Comparison of ENCODE assay signal across 9 mouse cellular contexts in the genomic region with DNA sequence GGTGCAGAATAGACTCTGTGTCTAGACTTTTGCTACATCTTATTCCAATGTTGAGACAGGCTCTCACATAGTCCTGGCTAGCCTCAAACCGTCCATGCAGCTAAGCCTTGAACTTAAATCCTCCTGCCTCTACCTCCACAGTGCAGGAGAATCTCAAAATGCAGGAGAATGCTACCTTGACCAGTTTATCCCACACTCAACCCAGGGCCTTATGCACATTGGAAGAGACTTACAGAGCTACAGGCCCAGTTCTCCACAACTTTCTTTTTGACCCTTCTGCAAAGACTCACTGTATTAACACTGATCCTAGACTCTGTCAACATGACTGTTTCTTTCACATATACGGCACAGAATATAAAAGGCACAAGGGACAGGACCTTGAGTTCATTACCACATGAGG. TPM values are rescaled to one million over a fixed set of nuclear protein-coding genes. Genes with fewer than 3 reads are reported as not detected.
DNase-seq lines count a peak whose midpoint lies in the region; ATAC-seq and TF ChIP-seq lines count a peak whose summit lies in the region.
"Had no signal": no experiment of that assay in that cellular context is flagged by ENCODE, and none has a peak within 500 bp of the region (broad histone marks: within the 10 kb centered on the region; RNA-seq: fewer than 3 reads in every experiment).

No protein-coding gene starts in this region.

- 65% methylated on average over 2 of the region's 2 CpGs for WGBS in heart, embryonic 10.5 days
- WGBS in heart, postnatal 0 days, result 26% methylated on average over 2 of the region's 2 CpGs
- WGBS in liver, embryonic 15.5 days (ENCODE audit: insufficient replicate concordance), result 54% methylated on average over 2 of the region's 2 CpGs

- ATAC-seq in heart, postnatal 0 days (ENCODE audit: insufficient read depth, low read depth), result no peak
- no peak for ATAC-seq in liver, embryonic 15.5 days (ENCODE audit: insufficient read depth)

- TF ChIP-seq POLR2A in bone marrow macrophage, adult 2 months (IDR thresholded peaks at IDR 0.05; ENCODE audit: borderline replicate concordance, low read depth, low read length), result no peak

- TF ChIP-seq CTCF in bone marrow macrophage, adult 2 months (IDR thresholded peaks at IDR 0.05; ENCODE audit: low read depth, low read length), result no peak
- no peak for TF ChIP-seq CTCF in heart, postnatal 0 days (IDR thresholded peaks at IDR 0.05; ENCODE audit: low read depth)

- H3K9me3 ChIP-seq in heart, embryonic 10.5 days, result no peaks in the 10 kb centered on the region
- H3K9me3 ChIP-seq in heart, postnatal 0 days (replicated peaks; ENCODE audit: control insufficient read depth, low read length), result no peaks in the 10 kb centered on the region
- H3K9me3 ChIP-seq in liver, embryonic 15.5 days (replicated peaks), result no peaks in the 10 kb centered on the region

- no peaks in the 10 kb centered on the region for H3K27me3 ChIP-seq in heart, embryonic 10.5 days (ENCODE audit: insufficient read depth, poor library complexity, severe bottlenecking)
- no peaks in the 10 kb centered on the region for H3K27me3 ChIP-seq in heart, postnatal 0 days (ENCODE audit: control insufficient read depth, insufficient read depth, low read length)
- no peaks in the 10 kb centered on the region for H3K27me3 ChIP-seq in liver, embryonic 15.5 days

- H3K4me1 ChIP-seq in heart, embryonic 10.5 days, result peaks cover 52% of the 10 kb centered on the region
- H3K4me1 ChIP-seq in bone marrow macrophage, adult 2 months (ENCODE audit: control insufficient read depth, insufficient read depth, low read length), result peaks cover 38% of the 10 kb centered on the region
- peaks cover 45% of the 10 kb centered on the region for H3K4me1 ChIP-seq in heart, postnatal 0 days (ENCODE audit: control insufficient read depth, insufficient read depth)
- H3K4me1 ChIP-seq in liver, embryonic 15.5 days (replicated peaks), result peaks cover 60% of the 10 kb centered on the region

- H3K9ac ChIP-seq in heart, postnatal 0 days (replicated peaks; ENCODE audit: low read depth, low read length), result peak overlapping the region; percentile 28; the same call in 1 of the 2 replicates
- no peak overlapping the region for H3K9ac ChIP-seq in liver, embryonic 15.5 days

- intact Hi-C loops in heart, postnatal 36 days (cut with DNase I), result loop anchor here (2.0 to 5.0 kb wide), 3 partner anchors 36 to 80 kb away; no protein-coding TSS in a partner anchor

- no peak for TF ChIP-seq EP300 in heart, postnatal 0 days (IDR thresholded peaks at IDR 0.05; ENCODE audit: low read depth)

- H3K4me2 ChIP-seq in heart, postnatal 0 days (ENCODE audit: low read depth, low read length), result peak overlapping the region; percentile 94
- H3K4me2 ChIP-seq in liver, embryonic 15.5 days, result peak overlapping the region; percentile 99

- H3K27ac ChIP-seq in heart, embryonic 10.5 days, result 0 out of 2 replicates have a peak overlapping the region, but pooled peaks have one; percentile 10
- H3K27ac ChIP-seq in bone marrow macrophage, adult 2 months (ENCODE audit: insufficient read depth, low read depth, low read length), result peak overlapping the region; percentile 48
- H3K27ac ChIP-seq in heart, postnatal 0 days (ENCODE audit: low read depth), result peak overlapping the region; percentile 90
- H3K27ac ChIP-seq in liver, embryonic 15.5 days (replicated peaks), result 0 out of 2 replicates have a peak overlapping the region, but pooled peaks have one; percentile 24

- peaks cover 2% of the 10 kb centered on the region; the same call in 1 of the 2 replicates for H3K36me3 ChIP-seq in heart, embryonic 10.5 days
- peaks cover 9% of the 10 kb centered on the region; the same call in 1 of the 2 replicates for H3K36me3 ChIP-seq in heart, postnatal 0 days (replicated peaks; ENCODE audit: control insufficient read depth, insufficient read depth, low read length)
- no peaks in the 10 kb centered on the region for H3K36me3 ChIP-seq in liver, embryonic 15.5 days (replicated peaks)

- peak overlapping the region; percentile 90 for H3K4me3 ChIP-seq in heart, embryonic 10.5 days
- peak overlapping the region; percentile 96 for H3K4me3 ChIP-seq in bone marrow macrophage, adult 2 months (ENCODE audit: insufficient read depth, low read length)
- peak overlapping the region; percentile 81 for H3K4me3 ChIP-seq in heart, postnatal 0 days (ENCODE audit: low read depth, low read length)
- H3K4me3 ChIP-seq in liver, embryonic 15.5 days (replicated peaks), result peak overlapping the region; percentile 84; the same call in 1 of the 2 replicates

- no peak for DNase-seq in heart, embryonic 10.5 days (ENCODE audit: low spot score)
- no peak for DNase-seq in heart, postnatal 36 days
- DNase-seq in heart, postnatal 0 days (ENCODE audit: low spot score), result no peak
- no peak for DNase-seq in thymus, postnatal 25 days
- DNase-seq in urinary bladder, postnatal 10 days (ENCODE audit: low spot score), result no peak
- no peak for DNase-seq in embryo, embryonic 9.5 days (ENCODE audit: extremely low spot score)
- DNase-seq: thymus, adult 18-20 months had no signal

RNA-seq across cellular contexts. Expression of a gene that starts 1.9 kb away (rescaled TPM):
- 12.5 and 17.6 TPM in 2 replicates for polyA plus RNA-seq in heart, embryonic 10.5 days (2016; fragmentation: Nextera tagmentation; extraction: Ambion mirVana)
- 100 to 1,000 TPM; 109 to 114 TPM for total RNA-seq in heart, postnatal 36 days (2021)
- polyA plus RNA-seq in bone marrow macrophage, adult 2 months (2012; ENCODE audit: insufficient read depth, insufficient read length, missing spikeins), result 147 and 173 TPM in 2 replicates
- total RNA-seq in heart, postnatal 0 days (2014; rRNA removed; ENCODE audit: low replicate concordance), result 132 and 145 TPM in 2 replicates
- 13.4 and 13.9 TPM in 2 replicates for polyA plus RNA-seq in heart, postnatal 0 days (2015; fragmentation: Nextera tagmentation; extraction: Ambion mirVana)
- polyA plus RNA-seq in liver, embryonic 15.5 days (2015; fragmentation: Nextera tagmentation; extraction: Ambion mirVana), result 14.1 and 18.9 TPM in 2 replicates

Comparison
In these comparisons a context has a peak if more than half of its experiments do, and no peak if none do; other contexts are left out.
1. H3K27ac ChIP-seq: peak in every context shown above with its lines; median percentile 90 in heart, postnatal 0 days; 48 in bone marrow macrophage, adult 2 months; 24 in liver, embryonic 15.5 days; 10 in heart, embryonic 10.5 days.